Mouse (Mus musculus): ENCODE measurements around the gene Paics. TPM values are rescaled to one million over a fixed set of nuclear protein-coding genes. Genes with fewer than 3 reads are reported as not detected.

The Paics gene
- polyA plus RNA-seq, 1 experiment, result 5.9 TPM

DNA sequence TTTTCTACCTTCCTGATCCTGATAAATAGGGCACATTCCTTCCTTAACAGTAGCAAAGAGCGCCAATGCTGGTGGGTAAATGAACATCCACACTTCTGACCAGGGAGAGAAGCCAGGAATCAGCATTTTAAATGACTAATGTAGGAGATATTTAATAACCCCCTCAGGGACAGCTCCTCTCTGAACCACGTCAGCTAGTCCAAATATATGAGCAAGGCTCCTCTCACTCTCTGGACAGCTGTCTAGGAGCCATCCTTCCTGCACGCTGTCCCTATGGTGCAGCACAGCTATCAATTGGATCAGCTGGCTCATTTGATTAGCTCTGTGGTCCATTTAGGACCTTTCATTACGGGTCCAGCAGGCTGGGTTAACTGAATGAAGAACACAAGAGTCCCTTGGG lies 28.3 kb upstream of the Paics start:
- WGBS, result 89% methylated on average over 4 of the region's 4 CpGs
- H3K27ac ChIP-seq (ENCODE audit: insufficient read depth, low read depth, low read length), result no peak overlapping the region
- H3K36me3 ChIP-seq (ENCODE audit: control insufficient read depth, insufficient read depth, low read length), result peaks cover 9% of the 10 kb centered on the region
- no peaks in the 10 kb centered on the region for H3K4me1 ChIP-seq (ENCODE audit: control insufficient read depth, insufficient read depth, insufficient read length, low read length)
- TF ChIP-seq POLR2A (IDR thresholded peaks at IDR 0.05; ENCODE audit: low read depth, low read length) (no peak), CTCF (IDR thresholded peaks at IDR 0.05; ENCODE audit: extremely low read depth, insufficient read length, insufficient replicate concordance, low read depth, low read length) (no peak)
- H3K27me3 ChIP-seq (ENCODE audit: control insufficient read depth, insufficient read depth, low read length), result no peaks in the 10 kb centered on the region
- H3K4me3 ChIP-seq (ENCODE audit: low read depth, low read length), result no peak overlapping the region

DNA sequence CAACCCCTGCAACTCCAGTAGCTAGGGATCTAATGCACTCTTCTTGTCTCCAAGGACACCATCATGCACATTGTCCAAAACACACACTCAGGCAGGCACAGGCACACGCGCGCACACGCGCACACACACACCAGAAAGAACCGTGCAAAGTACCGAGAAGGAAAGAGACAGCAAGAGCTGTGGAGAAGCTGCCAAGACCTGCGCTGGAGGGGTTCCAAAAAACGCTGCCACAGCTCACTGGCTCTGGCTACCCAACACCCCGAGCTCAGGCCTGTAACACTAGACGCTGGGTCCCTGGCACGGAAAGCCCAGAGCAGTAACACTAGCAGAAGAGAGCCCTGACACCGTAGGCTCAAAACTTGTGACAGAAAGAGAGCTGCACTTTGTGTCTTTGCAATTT lies 27.7 kb upstream of the Paics start:
- TF ChIP-seq POLR2A (IDR thresholded peaks at IDR 0.05; ENCODE audit: low read depth, low read length) (no peak), CTCF (IDR thresholded peaks at IDR 0.05; ENCODE audit: extremely low read depth, insufficient read length, insufficient replicate concordance, low read depth, low read length) (no peak)
- no peaks in the 10 kb centered on the region for H3K27me3 ChIP-seq (ENCODE audit: control insufficient read depth, insufficient read depth, low read length)
- no peak overlapping the region for H3K27ac ChIP-seq (ENCODE audit: insufficient read depth, low read depth, low read length)
- no peak overlapping the region for H3K4me3 ChIP-seq (ENCODE audit: low read depth, low read length)
- WGBS, result 87% methylated on average over 13 of the region's 13 CpGs
- no peaks in the 10 kb centered on the region for H3K4me1 ChIP-seq (ENCODE audit: control insufficient read depth, insufficient read depth, insufficient read length, low read length)
- peaks cover 8% of the 10 kb centered on the region for H3K36me3 ChIP-seq (ENCODE audit: control insufficient read depth, insufficient read depth, low read length)

DNA sequence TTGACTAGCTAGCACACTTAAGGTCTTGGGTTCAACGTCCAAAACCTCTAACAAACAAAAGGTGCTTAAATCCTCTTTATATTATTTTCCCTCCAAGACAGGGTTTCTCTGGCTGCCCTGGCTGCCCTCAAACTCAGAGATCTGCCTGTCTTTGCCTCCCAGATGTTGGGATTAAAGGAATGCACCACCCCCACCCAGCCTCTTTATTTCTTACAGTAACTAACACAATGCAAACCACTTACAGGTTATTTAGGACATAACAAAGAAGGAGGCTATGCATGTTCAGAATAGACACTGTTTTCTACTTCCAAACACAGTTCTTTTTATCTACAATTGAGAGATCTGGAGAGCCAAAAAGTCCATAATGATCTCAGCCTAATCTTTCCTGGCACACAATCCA lies 26.8 kb upstream of the Paics start:
- Histone ChIP-seq H3K4me3 (ENCODE audit: low read depth, low read length) (no peak overlapping the region), H3K36me3 (ENCODE audit: control insufficient read depth, insufficient read depth, low read length) (peaks cover 6% of the 10 kb centered on the region), H3K27ac (ENCODE audit: insufficient read depth, low read depth, low read length) (no peak overlapping the region), H3K27me3 (ENCODE audit: control insufficient read depth, insufficient read depth, low read length) (no peaks in the 10 kb centered on the region), H3K4me1 (ENCODE audit: control insufficient read depth, insufficient read depth, insufficient read length, low read length) (no peaks in the 10 kb centered on the region; the same call in 1 of the 2 replicates)
- 71% methylated on average over 1 of the region's 1 CpGs for WGBS
- no peak for TF ChIP-seq CTCF (IDR thresholded peaks at IDR 0.05; ENCODE audit: extremely low read depth, insufficient read length, insufficient replicate concordance, low read depth, low read length)
- TF ChIP-seq POLR2A (IDR thresholded peaks at IDR 0.05; ENCODE audit: low read depth, low read length), result no peak

DNA sequence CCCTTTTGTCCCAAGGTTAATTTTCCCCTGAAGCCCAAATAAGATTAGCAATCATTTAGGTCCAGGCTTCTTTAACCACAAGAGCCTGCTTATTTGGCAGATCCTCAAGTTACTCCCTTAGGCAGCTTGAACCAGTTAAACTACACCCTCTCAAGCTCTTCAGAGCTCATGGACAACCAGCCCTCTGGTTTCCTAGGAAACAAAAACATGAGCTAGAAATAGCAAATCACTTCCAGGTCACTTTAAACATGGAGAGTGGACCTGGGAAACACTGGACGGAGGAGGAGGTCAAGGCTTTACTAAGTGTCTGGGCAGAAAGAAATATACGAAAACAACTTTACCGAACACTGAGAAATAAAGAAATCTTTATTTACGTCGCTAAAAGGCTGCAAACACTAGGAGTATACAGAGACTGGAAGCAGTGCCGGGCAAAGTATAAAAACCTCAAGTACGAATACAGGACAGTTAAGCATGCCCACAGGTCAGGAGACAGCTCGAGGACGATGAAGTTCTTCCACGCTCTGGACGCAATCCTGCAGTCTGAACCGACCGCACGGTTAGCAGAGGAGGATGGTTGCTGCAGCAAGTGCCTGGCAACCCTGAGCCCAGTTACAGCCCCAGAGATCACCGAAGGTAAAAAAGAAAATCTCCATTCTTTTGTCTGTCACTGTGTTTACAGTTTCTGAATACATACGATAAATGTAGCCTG lies 22.8 kb upstream of the Paics start:
- Histone ChIP-seq H3K4me1 (ENCODE audit: control insufficient read depth, insufficient read depth, insufficient read length, low read length) (no peaks in the 10 kb centered on the region; the same call in 1 of the 2 replicates), H3K27me3 (ENCODE audit: control insufficient read depth, insufficient read depth, low read length) (no peaks in the 10 kb centered on the region), H3K4me3 (ENCODE audit: low read depth, low read length) (peak overlapping the region; percentile 37), H3K27ac (ENCODE audit: insufficient read depth, low read depth, low read length) (peak overlapping the region; percentile 46; the same call in 1 of the 2 replicates), H3K36me3 (ENCODE audit: control insufficient read depth, insufficient read depth, low read length) (peaks cover 2% of the 10 kb centered on the region; the same call in 1 of the 2 replicates)
- TF ChIP-seq POLR2A (IDR thresholded peaks at IDR 0.05; ENCODE audit: low read depth, low read length), result no peak
- no peak for TF ChIP-seq CTCF (IDR thresholded peaks at IDR 0.05; ENCODE audit: extremely low read depth, insufficient read length, insufficient replicate concordance, low read depth, low read length)
- 82% methylated on average over 16 of the region's 16 CpGs for WGBS

DNA sequence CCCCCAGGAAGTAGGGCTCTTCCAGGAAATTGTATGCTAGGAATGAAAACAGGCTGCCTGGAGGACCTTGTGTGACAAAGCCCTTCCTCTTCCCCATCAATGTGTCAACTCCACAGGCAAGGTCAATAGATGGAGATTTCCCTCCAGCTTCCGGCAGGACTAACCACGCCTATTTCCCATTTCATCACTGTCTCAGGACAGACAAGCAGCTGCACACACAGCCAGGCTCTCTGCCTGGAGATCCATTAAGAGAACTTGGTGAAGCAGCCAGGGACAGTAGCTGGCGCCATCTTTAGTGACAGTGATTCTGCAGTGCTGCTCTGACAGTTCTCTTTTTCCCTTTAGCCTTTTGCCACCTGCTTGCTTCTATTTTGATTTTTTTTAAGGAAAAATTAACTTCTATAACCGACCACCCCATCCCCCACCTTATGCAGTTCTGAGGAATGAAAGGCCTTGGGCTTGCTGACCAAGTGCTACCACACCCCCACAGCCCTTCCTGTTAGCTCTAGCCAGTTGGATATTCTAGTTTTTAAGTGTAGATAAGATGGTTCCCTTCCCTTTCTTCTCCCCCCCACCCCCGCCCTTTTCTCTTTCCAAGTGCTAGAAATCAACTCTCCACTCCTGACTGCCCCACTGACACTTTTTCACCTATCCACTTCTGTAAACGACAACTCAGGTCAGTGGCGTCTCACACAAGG lies 21.8 kb upstream of the Paics start:
- Histone ChIP-seq H3K4me3 (ENCODE audit: low read depth, low read length) (no peak overlapping the region), H3K36me3 (ENCODE audit: control insufficient read depth, insufficient read depth, low read length) (peaks cover 2% of the 10 kb centered on the region; the same call in 1 of the 2 replicates), H3K27ac (ENCODE audit: insufficient read depth, low read depth, low read length) (no peak overlapping the region), H3K4me1 (ENCODE audit: control insufficient read depth, insufficient read depth, insufficient read length, low read length) (no peaks in the 10 kb centered on the region; the same call in 1 of the 2 replicates), H3K27me3 (ENCODE audit: control insufficient read depth, insufficient read depth, low read length) (no peaks in the 10 kb centered on the region)
- 70% methylated on average over 7 of the region's 7 CpGs for WGBS
- TF ChIP-seq POLR2A (IDR thresholded peaks at IDR 0.05; ENCODE audit: low read depth, low read length) (no peak), CTCF (IDR thresholded peaks at IDR 0.05; ENCODE audit: extremely low read depth, insufficient read length, insufficient replicate concordance, low read depth, low read length) (no peak)

DNA sequence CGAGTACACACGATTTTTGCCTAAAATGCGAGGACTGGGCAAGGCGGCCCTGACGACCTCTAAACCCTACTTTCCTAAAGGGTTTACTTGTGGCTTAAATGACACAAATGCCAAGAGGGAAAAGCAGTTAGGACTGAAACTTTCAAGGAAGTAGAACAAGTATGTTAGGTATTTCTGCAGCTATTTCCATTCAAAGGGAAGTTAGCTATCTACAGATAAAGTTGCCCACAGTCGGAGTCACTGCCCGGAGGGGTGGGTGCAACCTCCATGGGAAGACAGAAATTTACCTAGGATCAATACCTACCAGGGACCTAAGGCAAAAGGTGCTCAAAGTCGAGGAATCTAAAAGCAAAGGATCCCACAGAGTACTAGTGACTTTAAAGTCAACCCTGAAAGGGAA lies 11.4 kb upstream of the Paics start:
- H3K36me3 ChIP-seq (ENCODE audit: control insufficient read depth, insufficient read depth, low read length), result no peaks in the 10 kb centered on the region
- H3K27me3 ChIP-seq (ENCODE audit: control insufficient read depth, insufficient read depth, low read length), result no peaks in the 10 kb centered on the region
- no peak overlapping the region for H3K27ac ChIP-seq (ENCODE audit: insufficient read depth, low read depth, low read length)
- no peak overlapping the region for H3K4me3 ChIP-seq (ENCODE audit: low read depth, low read length)
- H3K4me1 ChIP-seq (ENCODE audit: control insufficient read depth, insufficient read depth, insufficient read length, low read length), result no peaks in the 10 kb centered on the region
- TF ChIP-seq POLR2A (IDR thresholded peaks at IDR 0.05; ENCODE audit: low read depth, low read length) (no peak), CTCF (IDR thresholded peaks at IDR 0.05; ENCODE audit: extremely low read depth, insufficient read length, insufficient replicate concordance, low read depth, low read length) (no peak)
- 87% methylated on average over 8 of the region's 8 CpGs for WGBS

DNA sequence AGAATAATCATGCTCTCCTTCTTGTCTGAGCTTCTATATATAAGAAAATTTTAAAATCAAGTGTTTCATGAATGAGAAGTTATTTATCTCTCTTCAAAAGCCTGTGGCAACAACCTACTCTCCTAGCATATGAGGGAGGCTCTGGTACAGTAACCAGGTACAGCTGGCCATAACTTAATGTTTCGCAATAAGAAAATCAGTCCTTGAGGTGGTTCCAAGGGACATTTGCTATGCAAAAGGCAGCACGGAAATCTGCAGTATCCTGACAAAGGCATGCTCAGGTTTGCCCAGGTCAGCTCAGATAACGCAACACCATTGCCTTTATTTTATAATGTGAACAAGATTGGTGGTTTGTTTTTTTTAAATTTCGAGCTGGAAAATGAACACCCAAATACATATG lies 9.1 kb upstream of the Paics start:
- 75% methylated on average over 4 of the region's 4 CpGs for WGBS
- TF ChIP-seq CTCF (IDR thresholded peaks at IDR 0.05; ENCODE audit: extremely low read depth, insufficient read length, insufficient replicate concordance, low read depth, low read length) (no peak), POLR2A (IDR thresholded peaks at IDR 0.05; ENCODE audit: low read depth, low read length) (no peak)
- H3K27me3 ChIP-seq (ENCODE audit: control insufficient read depth, insufficient read depth, low read length), result no peaks in the 10 kb centered on the region
- H3K4me3 ChIP-seq (ENCODE audit: low read depth, low read length), result no peak overlapping the region
- H3K4me1 ChIP-seq (ENCODE audit: control insufficient read depth, insufficient read depth, insufficient read length, low read length), result no peaks in the 10 kb centered on the region
- no peak overlapping the region for H3K27ac ChIP-seq (ENCODE audit: insufficient read depth, low read depth, low read length)
- H3K36me3 ChIP-seq (ENCODE audit: control insufficient read depth, insufficient read depth, low read length), result no peaks in the 10 kb centered on the region

Measured in small intestine, adult 2 months (tissue).